Mouse (Mus musculus): ENCODE data around the gene Nrde2. TPM values are rescaled to one million over a fixed set of nuclear protein-coding genes. Genes with fewer than 3 reads are reported as not detected.

Gene Nrde2
- polyA plus RNA-seq, 1 experiment: 11.6 TPM

DNA sequence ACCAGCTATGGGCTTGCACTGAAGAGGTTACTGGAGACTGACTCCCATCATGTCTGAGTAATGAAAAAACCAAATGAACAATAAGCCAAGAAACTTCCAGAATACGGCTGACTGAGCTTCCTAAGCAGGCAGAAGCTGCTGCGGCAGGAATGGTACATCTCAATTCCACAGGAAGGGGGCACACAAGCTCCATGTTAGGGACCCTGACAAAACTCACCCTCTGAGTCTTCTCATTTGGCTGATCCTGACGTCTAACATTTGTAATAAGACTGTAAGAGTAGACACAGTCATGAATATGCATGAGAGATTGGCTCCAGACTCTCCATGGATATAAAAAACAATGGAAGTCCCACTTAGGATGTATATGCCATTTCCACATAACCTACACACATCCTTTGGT lies 6.7 kb upstream of the Nrde2 start:
- TF ChIP-seq CTCF (IDR thresholded peaks at IDR 0.05; ENCODE audit: insufficient read depth, low read length) (peak; percentile 57), POLR2A (IDR thresholded peaks at IDR 0.05; ENCODE audit: borderline replicate concordance, extremely low read depth, low read depth, low read length) (no peak)
- 16% methylated on average over 3 of the region's 3 CpGs for whole genome bisulfite sequencing
- Histone ChIP-seq H3K4me1 (ENCODE audit: control insufficient read depth, insufficient read depth, low read length) (peaks cover 3% of the 10 kb centered on the region; the same call in 1 of the 2 replicates), H3K4me3 (replicated peaks; ENCODE audit: extremely low read depth, low read depth, low read length) (no peak overlapping the region)
- no peak for DNase-seq

- no peak for DNase-seq
- TF ChIP-seq CTCF (IDR thresholded peaks at IDR 0.05; ENCODE audit: insufficient read depth, low read length) (no peak), POLR2A (IDR thresholded peaks at IDR 0.05; ENCODE audit: borderline replicate concordance, extremely low read depth, low read depth, low read length) (no peak)
- 68% methylated on average over 7 of the region's 7 CpGs for WGBS
- no peak overlapping the region for H3K4me3 ChIP-seq (replicated peaks; ENCODE audit: extremely low read depth, low read depth, low read length)
- peaks cover 3% of the 10 kb centered on the region; the same call in 1 of the 2 replicates for H3K4me1 ChIP-seq (ENCODE audit: control insufficient read depth, insufficient read depth, low read length)
Observed at GRCm38 (mm10) chr12:100164991-100165500, 5.6 kb upstream of the Nrde2 start.

DNA sequence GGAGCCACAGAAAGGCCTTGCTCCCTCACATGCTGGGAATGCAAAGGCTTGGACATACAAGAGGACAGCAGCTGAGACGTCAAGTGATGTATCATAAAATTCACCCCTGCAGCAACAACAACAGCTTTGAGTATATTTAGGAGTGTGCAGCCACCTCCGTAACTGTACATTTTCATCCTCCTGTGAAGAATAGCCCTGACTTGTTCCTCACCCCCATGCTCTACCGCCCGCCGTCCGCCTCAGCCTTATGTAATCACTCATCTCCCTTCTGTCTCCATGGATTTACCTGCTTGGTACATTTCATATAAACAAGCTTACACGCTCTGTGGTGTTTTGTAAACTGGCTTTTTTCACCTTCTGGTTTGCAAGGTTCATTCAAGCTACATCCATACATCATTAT lies 7.0 kb downstream of the Nrde2 start:
- H3K4me3 ChIP-seq (replicated peaks; ENCODE audit: extremely low read depth, low read depth, low read length): no peak overlapping the region
- TF ChIP-seq POLR2A (IDR thresholded peaks at IDR 0.05; ENCODE audit: borderline replicate concordance, extremely low read depth, low read depth, low read length) (no peak), CTCF (IDR thresholded peaks at IDR 0.05; ENCODE audit: insufficient read depth, low read length) (no peak)

GRCm38 (mm10) chr12:100144269-100144668 lies 15.2 kb downstream of the Nrde2 start:
- no peak overlapping the region for H3K4me3 ChIP-seq (replicated peaks; ENCODE audit: extremely low read depth, low read depth, low read length)
- no peak for DNase-seq
- H3K4me1 ChIP-seq (ENCODE audit: control insufficient read depth, insufficient read depth, low read length): no peaks in the 10 kb centered on the region
- TF ChIP-seq POLR2A (IDR thresholded peaks at IDR 0.05; ENCODE audit: borderline replicate concordance, extremely low read depth, low read depth, low read length) (no peak), CTCF (IDR thresholded peaks at IDR 0.05; ENCODE audit: insufficient read depth, low read length) (no peak)
- 72% methylated on average over 5 of the region's 5 CpGs for WGBS

More for the DNA sequence above, 7.0 kb downstream of the Nrde2 start:
- H3K4me1 ChIP-seq (ENCODE audit: control insufficient read depth, insufficient read depth, low read length): no peaks in the 10 kb centered on the region
- DNase-seq: no peak
- 91% methylated on average over 7 of the region's 7 CpGs for WGBS

DNA sequence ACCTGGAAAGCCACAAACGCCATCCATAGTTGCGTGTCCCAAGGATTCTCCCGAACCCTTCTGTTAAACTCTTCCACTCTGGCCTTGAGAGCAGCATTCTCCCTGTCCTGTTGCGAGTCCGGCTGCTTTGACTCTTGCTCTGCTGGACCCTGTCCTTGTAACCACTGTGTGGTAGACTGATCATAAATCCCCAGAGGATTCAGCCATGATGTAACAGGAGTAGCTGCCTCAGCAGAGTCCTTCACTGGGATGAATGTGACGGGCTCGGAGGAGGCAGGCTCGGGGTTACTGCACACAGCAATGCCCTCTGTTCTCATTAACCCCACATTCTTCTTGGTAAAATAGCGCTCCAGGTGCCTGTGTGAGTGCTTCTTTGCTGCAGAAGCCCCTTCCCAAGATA lies 15.7 kb downstream of the Nrde2 start:
- Histone ChIP-seq H3K4me1 (ENCODE audit: control insufficient read depth, insufficient read depth, low read length) (no peaks in the 10 kb centered on the region), H3K4me3 (replicated peaks; ENCODE audit: extremely low read depth, low read depth, low read length) (no peak overlapping the region)
- no peak for TF ChIP-seq POLR2A (IDR thresholded peaks at IDR 0.05; ENCODE audit: borderline replicate concordance, extremely low read depth, low read depth, low read length)
- TF ChIP-seq CTCF (IDR thresholded peaks at IDR 0.05; ENCODE audit: insufficient read depth, low read length): no peak
- WGBS: 95% methylated on average over 9 of the region's 9 CpGs
- no peak for DNase-seq

GRCm38 (mm10) chr12:100142848-100143523 lies 16.5 kb downstream of the Nrde2 start:
- WGBS: 86% methylated on average over 11 of the region's 11 CpGs
- H3K4me1 ChIP-seq (ENCODE audit: control insufficient read depth, insufficient read depth, low read length): no peaks in the 10 kb centered on the region
- no peak for DNase-seq
- no peak for TF ChIP-seq POLR2A (IDR thresholded peaks at IDR 0.05; ENCODE audit: borderline replicate concordance, extremely low read depth, low read depth, low read length)
- TF ChIP-seq CTCF (IDR thresholded peaks at IDR 0.05; ENCODE audit: insufficient read depth, low read length): no peak
- H3K4me3 ChIP-seq (replicated peaks; ENCODE audit: extremely low read depth, low read depth, low read length): no peak overlapping the region

DNA sequence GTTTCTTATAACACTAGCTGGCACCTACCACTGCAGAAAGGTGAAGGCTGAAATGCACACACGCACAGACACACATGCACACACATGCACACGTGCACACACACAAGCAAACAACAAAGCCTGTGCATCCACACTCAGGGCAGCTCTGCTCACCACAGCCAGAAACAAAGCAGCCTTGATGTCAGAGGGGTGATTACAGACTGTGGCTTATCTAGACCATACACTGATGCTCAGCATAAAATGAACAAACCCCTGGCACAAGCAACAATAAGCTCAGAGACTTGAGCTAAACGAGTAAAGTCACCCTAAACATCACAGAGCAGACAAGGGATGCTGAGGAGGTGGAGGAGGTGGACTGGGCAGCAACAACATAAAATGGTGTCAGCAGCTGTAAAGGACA lies 24.3 kb downstream of the Nrde2 start:
- Histone ChIP-seq H3K4me3 (replicated peaks; ENCODE audit: extremely low read depth, low read depth, low read length) (no peak overlapping the region), H3K4me1 (ENCODE audit: control insufficient read depth, insufficient read depth, low read length) (no peaks in the 10 kb centered on the region)
- WGBS: 85% methylated on average over 3 of the region's 3 CpGs
- no peak for DNase-seq
- TF ChIP-seq POLR2A (IDR thresholded peaks at IDR 0.05; ENCODE audit: borderline replicate concordance, extremely low read depth, low read depth, low read length): no peak

DNA sequence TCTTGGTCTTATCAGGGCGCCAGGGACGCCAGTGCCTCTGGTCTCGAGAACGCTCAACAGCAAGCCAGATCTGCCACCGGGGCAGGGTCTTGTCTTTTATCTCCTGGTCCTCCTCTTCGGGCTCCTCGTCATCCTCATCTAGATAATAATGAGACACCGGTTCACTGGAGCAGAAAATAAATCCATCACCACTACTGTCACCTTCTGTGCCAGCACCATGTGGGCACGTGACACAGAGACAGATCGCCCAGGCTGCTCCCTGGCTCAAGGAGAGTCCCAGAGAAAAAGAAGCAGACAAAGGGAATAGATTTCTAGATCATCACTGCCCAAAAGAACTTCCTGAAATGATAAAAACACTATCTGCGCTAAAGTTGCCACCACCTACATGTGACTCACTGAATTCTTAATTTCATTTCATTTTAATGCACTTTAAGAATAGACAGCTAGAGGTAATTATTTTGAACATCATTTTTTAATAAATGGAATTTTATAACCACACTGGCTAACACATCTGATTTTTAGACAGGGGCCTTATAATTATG lies 25.0 kb downstream of the Nrde2 start:
- 84% methylated on average over 11 of the region's 11 CpGs for WGBS
- Histone ChIP-seq H3K4me3 (replicated peaks; ENCODE audit: extremely low read depth, low read depth, low read length) (no peak overlapping the region), H3K4me1 (ENCODE audit: control insufficient read depth, insufficient read depth, low read length) (no peaks in the 10 kb centered on the region)
- DNase-seq: no peak
- no peak for TF ChIP-seq CTCF (IDR thresholded peaks at IDR 0.05; ENCODE audit: insufficient read depth, low read length)

DNA sequence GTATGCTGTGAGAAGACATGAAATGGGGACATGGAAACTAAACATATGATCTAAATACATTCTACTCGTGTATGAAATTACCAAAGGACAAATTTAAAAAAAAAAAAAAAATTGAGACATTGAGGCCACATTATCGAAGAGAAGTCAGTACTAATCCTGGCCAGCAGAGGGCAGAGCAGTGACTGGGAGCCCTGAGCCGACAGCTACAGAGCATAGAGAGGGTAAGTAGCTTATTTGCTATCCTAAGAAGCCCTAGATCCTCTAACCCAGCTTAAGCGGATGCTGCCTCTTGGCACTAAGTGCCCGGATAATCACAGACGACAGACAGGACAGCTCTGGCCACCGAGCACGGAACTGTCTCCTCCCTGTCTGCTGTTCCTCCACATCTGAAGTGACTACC lies 27.8 kb downstream of the Nrde2 start:
- 33% methylated on average over 8 of the region's 8 CpGs for WGBS
- peak; percentile 89 for TF ChIP-seq CTCF (IDR thresholded peaks at IDR 0.05; ENCODE audit: insufficient read depth, low read length)
- TF ChIP-seq POLR2A (IDR thresholded peaks at IDR 0.05; ENCODE audit: borderline replicate concordance, extremely low read depth, low read depth, low read length): no peak

DNA sequence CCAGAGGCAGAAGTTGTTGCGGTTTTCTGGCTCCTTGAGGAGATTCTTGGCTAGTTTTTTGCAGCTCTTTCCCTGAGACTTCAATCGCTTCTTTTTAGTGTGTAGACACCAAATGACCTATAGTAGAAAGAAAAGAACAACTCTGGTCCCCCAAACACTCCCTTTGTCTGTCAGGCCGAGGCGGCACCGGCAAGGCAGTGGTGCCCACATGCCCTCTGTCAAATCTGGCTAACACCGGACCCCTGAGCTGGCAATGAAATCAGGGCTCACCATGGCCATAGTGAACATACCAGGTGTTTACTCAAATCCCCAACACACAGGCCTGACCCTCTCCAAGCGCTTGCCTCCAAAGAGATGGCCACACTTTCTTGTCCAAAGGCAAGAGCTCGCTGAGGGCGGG lies 28.3 kb downstream of the Nrde2 start:
- peaks cover 12% of the 10 kb centered on the region for H3K4me1 ChIP-seq (ENCODE audit: control insufficient read depth, insufficient read depth, low read length)
- DNase-seq: no peak
- WGBS: 94% methylated on average over 9 of the region's 9 CpGs
- no peak overlapping the region for H3K4me3 ChIP-seq (replicated peaks; ENCODE audit: extremely low read depth, low read depth, low read length)
- TF ChIP-seq POLR2A (IDR thresholded peaks at IDR 0.05; ENCODE audit: borderline replicate concordance, extremely low read depth, low read depth, low read length): no peak
- TF ChIP-seq CTCF (IDR thresholded peaks at IDR 0.05; ENCODE audit: insufficient read depth, low read length): no peak

More for the DNA sequence above, 27.8 kb downstream of the Nrde2 start:
- H3K4me1 ChIP-seq (ENCODE audit: control insufficient read depth, insufficient read depth, low read length): peaks cover 11% of the 10 kb centered on the region
- peak; percentile 67 for DNase-seq
- no peak overlapping the region for H3K4me3 ChIP-seq (replicated peaks; ENCODE audit: extremely low read depth, low read depth, low read length)

All from lung, adult 2 months (tissue).